Mouse (Mus musculus) heart, postnatal 0 days (tissue): ENCODE measurements at regions not wholly inside any gene's neighbourhood (a gene's known extent, or its start where the extent isn't known, plus 50 kb on each side); places are given as distances from the start of the nearest gene placed in this dataset.

ENCODE experiments used
- ATAC-seq: fragments of 200-750 bp; cut with Nextera tagmentation; 2 replicates; pipeline ENCODE4 v1.8.0; 2017; ENCODE audit warnings: low read depth, moderate number of reproducible peaks, moderate library complexity; ENCODE audit not compliant: insufficient read depth
- DNase-seq: peaks from one replicate; pipeline ENCODE4 v3.0.0-alpha.2; 2016; ENCODE audit warnings: low spot score
- H3K27ac ChIP-seq: fragments of 300-500 bp; sonication (generic); 2 replicates; pipeline ENCODE4 v1.5.1; 2014; ENCODE audit warnings: low read depth, mild to moderate bottlenecking
- H3K27me3 ChIP-seq: fragments of 300-500 bp; sonication (generic); 2 replicates; pipeline ENCODE4 v1.6.1; 2014; ENCODE audit warnings: low read length, mixed read lengths; ENCODE audit not compliant: control insufficient read depth, insufficient read depth
- H3K36me3 ChIP-seq: fragments of 300-500 bp; sonication (generic); replicated peaks from 2 replicates; pipeline ENCODE4 v1.6.1; 2014; ENCODE audit warnings: low read length, mixed read lengths; ENCODE audit not compliant: control insufficient read depth, insufficient read depth
- H3K4me1 ChIP-seq: fragments of 300-500 bp; sonication (generic); 2 replicates; pipeline ENCODE4 v1.6.1; 2014; ENCODE audit warnings: antibody characterized with exemption; ENCODE audit not compliant: control insufficient read depth, insufficient read depth
- H3K4me2 ChIP-seq: fragments of 300-500 bp; sonication (generic); 2 replicates; pipeline ENCODE4 v1.6.1; 2014; ENCODE audit warnings: low read depth, mild to moderate bottlenecking, low read length, moderate library complexity
- H3K4me3 ChIP-seq: fragments of 300-500 bp; sonication (generic); 2 replicates; pipeline ENCODE4 v1.5.1; 2014; ENCODE audit warnings: low read depth, low read length
- H3K9ac ChIP-seq: fragments of 300-500 bp; sonication (generic); replicated peaks from 2 replicates; pipeline ENCODE4 v1.6.1; 2014; ENCODE audit warnings: low read depth, low read length, mixed read lengths
- H3K9me3 ChIP-seq: fragments of 300-500 bp; sonication (generic); replicated peaks from 2 replicates; pipeline ENCODE4 v1.6.1; 2016; ENCODE audit warnings: low read length; ENCODE audit not compliant: control insufficient read depth
- CTCF ChIP-seq: IDR thresholded peaks from 2 replicates; pipeline ENCODE4 v1.5.1; 2016; ENCODE audit warnings: antibody characterized with exemption, control low read depth, low read depth
- EP300 ChIP-seq: IDR thresholded peaks from 2 replicates; pipeline ENCODE4 v1.6.1; 2016; ENCODE audit warnings: antibody characterized with exemption, low read depth
- WGBS: fragments of 180-500 bp; shearing (Covaris S2); extraction: QIAGEN DNeasy Blood & Tissue Kit; methylation state at CpG from one replicate; pipeline ENCODE4 v1.1.7; 2014; 5-methylcytosine and 5-hydroxymethylcytosine counted together

DNA sequence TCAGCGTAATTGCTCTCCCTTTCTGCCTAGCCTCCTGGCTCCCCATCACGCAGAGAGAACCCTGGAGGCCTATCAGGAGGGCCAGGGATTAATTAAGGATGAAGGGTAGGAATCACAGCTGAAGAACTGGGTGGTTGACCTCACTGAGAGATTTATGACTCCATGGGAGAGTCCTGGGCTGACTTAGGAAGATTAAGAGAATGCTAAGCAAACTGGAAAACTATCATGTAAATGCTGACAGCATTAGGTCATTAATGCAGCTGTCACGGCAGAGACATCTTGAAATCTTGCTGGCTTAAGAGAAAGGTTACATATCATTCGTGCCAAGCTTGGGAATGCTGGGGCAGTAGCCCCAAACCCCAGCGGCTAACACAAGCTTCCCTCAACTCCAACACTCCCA is 93.2 kb downstream of the Utp6 start:
- Histone ChIP-seq H3K9ac (no peak overlapping the region), H3K4me3 (no peak overlapping the region), H3K36me3 (no peaks in the 10 kb centered on the region), H3K4me2 (no peak overlapping the region), H3K4me1 (peaks cover 6% of the 10 kb centered on the region; the same call in 1 of the 2 replicates), H3K9me3 (no peaks in the 10 kb centered on the region), H3K27ac (no peak overlapping the region), H3K27me3 (no peaks in the 10 kb centered on the region)
- ATAC-seq (no peak), DNase-seq (no peak)
- no peak for TF ChIP-seq CTCF
- no peak for TF ChIP-seq EP300
- WGBS: 74% methylated on average over 5 of the region's 5 CpGs

DNA sequence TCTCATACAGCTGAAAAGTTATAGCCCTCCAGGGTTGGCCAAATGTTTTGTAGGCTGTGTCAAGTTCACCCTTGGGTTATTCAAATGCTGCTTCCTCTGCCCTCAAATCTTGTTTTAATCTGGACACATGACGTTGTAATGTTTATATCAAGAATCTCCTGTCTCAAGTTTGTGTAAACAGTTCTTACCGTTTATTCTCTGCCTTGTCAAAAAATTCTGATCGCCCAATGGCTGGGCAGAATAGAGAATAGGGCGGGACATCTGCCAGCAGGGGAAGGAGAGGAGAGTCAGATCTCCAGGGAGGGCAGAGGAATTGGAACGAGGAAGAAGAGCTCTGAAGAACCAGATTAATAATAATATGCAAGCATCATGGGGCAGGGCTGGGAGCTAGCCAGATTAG is 97.4 kb downstream of the Utp6 start:
- Histone ChIP-seq H3K4me2 (no peak overlapping the region), H3K9ac (no peak overlapping the region), H3K4me3 (no peak overlapping the region), H3K27ac (no peak overlapping the region), H3K27me3 (no peaks in the 10 kb centered on the region), H3K9me3 (no peaks in the 10 kb centered on the region), H3K4me1 (peaks cover under 1% of the 10 kb centered on the region; the same call in 1 of the 2 replicates), H3K36me3 (no peaks in the 10 kb centered on the region)
- no peak for TF ChIP-seq CTCF
- TF ChIP-seq EP300: no peak
- ATAC-seq (no peak), DNase-seq (no peak)
- WGBS: 57% methylated on average over 5 of the region's 5 CpGs

DNA sequence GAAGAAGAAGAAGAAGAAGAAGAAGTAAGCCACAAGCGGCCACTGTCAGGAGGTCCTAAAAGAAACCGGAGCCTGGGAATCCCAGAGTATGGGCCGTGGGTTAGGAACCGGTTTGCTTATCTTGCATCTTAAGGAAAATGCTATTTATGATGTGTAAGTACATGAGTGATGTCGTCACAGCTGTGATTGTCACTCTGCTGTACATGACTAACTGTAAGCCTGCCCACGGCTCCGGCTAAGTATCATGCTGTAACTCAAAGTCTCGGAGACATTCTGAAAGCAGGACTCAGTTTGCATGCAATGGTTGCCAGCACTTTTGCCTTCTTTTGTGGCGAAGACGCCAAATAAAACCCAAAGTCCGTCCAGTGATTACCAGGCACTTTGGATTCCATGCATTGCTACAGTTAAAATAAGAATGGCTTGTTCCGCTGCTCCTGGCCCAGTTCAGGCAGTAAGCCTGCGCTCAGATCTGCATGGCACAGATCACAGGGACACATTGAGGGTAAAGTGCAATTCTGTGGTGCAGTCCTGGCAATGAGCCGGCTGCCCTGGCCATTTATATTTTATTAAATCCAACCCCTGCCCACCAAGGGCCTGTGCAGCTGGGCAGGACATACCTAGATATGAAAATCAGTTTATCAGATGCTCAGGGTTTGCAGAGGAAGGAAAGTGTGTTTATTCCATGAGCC is 98.6 kb downstream of the Utp6 start:
- no peak overlapping the region for H3K27ac ChIP-seq
- no peaks in the 10 kb centered on the region for H3K27me3 ChIP-seq
- no peaks in the 10 kb centered on the region for H3K4me1 ChIP-seq
- WGBS: 56% methylated on average over 14 of the region's 14 CpGs
- no peaks in the 10 kb centered on the region for H3K9me3 ChIP-seq
- no peak overlapping the region for H3K9ac ChIP-seq
- H3K36me3 ChIP-seq: no peaks in the 10 kb centered on the region
- DNase-seq: no peak
- H3K4me3 ChIP-seq: no peak overlapping the region
- TF ChIP-seq CTCF (no peak), EP300 (no peak)
- no peak for ATAC-seq
- H3K4me2 ChIP-seq: no peak overlapping the region

DNA sequence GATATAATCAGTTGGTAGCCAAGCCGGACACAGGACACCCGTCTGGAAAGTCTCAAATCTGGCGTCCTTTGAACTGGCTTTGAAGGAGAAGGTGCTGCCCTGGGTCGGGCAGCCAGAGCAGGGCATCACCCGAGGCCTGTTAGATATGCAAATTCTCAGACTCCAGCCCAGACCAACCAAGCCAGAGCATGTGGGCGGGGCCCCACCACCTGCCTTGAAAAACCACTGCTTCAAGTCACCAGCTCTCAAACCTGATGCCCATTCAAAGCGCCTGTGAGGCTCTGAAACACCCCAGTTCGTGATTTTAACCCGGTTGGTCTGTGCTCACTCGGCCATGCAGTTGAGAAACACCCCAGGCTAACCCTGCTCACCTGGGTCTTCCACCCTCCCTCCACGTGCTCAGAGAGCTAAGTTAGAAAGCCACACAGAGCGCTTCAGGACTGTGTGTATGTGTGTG is 101.6 kb downstream of the Utp6 start:
- H3K9ac ChIP-seq: no peak overlapping the region

GRCm38 (mm10) chr11:79856376-79856775 is 105.8 kb downstream of the Utp6 start:
- H3K9me3 ChIP-seq: no peaks in the 10 kb centered on the region
- no peak for ATAC-seq
- no peak overlapping the region for H3K9ac ChIP-seq
- H3K4me1 ChIP-seq: no peaks in the 10 kb centered on the region
- H3K4me3 ChIP-seq: no peak overlapping the region
- no peaks in the 10 kb centered on the region for H3K36me3 ChIP-seq
- DNase-seq: no peak
- TF ChIP-seq CTCF (no peak), EP300 (no peak)
- no peak overlapping the region for H3K4me2 ChIP-seq
- 76% methylated on average over 5 of the region's 5 CpGs for WGBS
- no peak overlapping the region for H3K27ac ChIP-seq
- H3K27me3 ChIP-seq: no peaks in the 10 kb centered on the region

More for the DNA sequence above, 101.6 kb downstream of the Utp6 start:
- ATAC-seq (no peak), DNase-seq (no peak)
- WGBS: 37% methylated on average over 12 of the region's 12 CpGs
- TF ChIP-seq CTCF: no peak
- TF ChIP-seq EP300: no peak
- Histone ChIP-seq H3K4me1 (no peaks in the 10 kb centered on the region), H3K27me3 (no peaks in the 10 kb centered on the region), H3K36me3 (no peaks in the 10 kb centered on the region), H3K4me2 (no peak overlapping the region), H3K27ac (no peak overlapping the region), H3K4me3 (no peak overlapping the region), H3K9me3 (no peaks in the 10 kb centered on the region)

- Histone ChIP-seq H3K4me1 (no peaks in the 10 kb centered on the region), H3K9ac (no peak overlapping the region), H3K27ac (no peak overlapping the region), H3K4me2 (no peak overlapping the region), H3K4me3 (no peak overlapping the region), H3K27me3 (no peaks in the 10 kb centered on the region), H3K36me3 (no peaks in the 10 kb centered on the region), H3K9me3 (no peaks in the 10 kb centered on the region)
- ATAC-seq (no peak), DNase-seq (no peak)
- TF ChIP-seq EP300: no peak
- TF ChIP-seq CTCF: no peak
- WGBS: 65% methylated on average over 3 of the region's 3 CpGs
These were observed 112.6 kb downstream of the Utp6 start for GRCm38 (mm10) chr11:79849545-79849944.
